Mouse (Mus musculus): ENCODE data around the gene Gdf2. TPM values are rescaled to one million over a fixed set of nuclear protein-coding genes. Genes with fewer than 3 reads are reported as not detected.

The Gdf2 gene
- polyA plus RNA-seq, 1 experiment, result 0.05 TPM

DNA sequence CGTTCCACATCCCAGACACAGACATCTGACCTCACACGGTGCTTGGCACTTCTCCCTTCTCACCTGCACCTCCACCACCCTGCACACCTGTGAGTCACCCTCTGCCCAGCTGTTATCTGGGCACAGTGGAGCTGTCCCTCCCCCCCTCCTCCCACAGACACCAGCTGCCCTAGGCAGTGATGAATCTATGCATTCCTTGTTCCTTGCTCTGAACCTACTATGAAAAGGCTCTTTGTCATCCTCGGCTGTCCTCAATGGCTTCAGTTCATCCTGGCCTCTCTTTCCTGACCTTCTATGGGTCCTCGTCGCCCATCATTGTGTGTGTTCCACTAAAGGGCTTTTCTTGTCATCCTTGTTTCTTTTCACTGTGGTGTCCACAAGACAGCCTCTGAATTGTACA is 33.9 kb downstream of the Gdf2 start:
- Histone ChIP-seq H3K36me3 (ENCODE audit: control insufficient read depth, insufficient read depth, low read length) (no peaks in the 10 kb centered on the region), H3K27ac (ENCODE audit: insufficient read depth, low read length) (no peak overlapping the region), H3K4me1 (ENCODE audit: control insufficient read depth, insufficient read depth, insufficient read length) (no peaks in the 10 kb centered on the region), H3K4me3 (ENCODE audit: extremely low read depth, insufficient read depth, insufficient read length) (no peak overlapping the region), H3K27me3 (ENCODE audit: control insufficient read depth, insufficient read depth, low read length) (no peaks in the 10 kb centered on the region)
- TF ChIP-seq POLR2A (IDR thresholded peaks at IDR 0.05; ENCODE audit: low read depth, low read length), result no peak
- no peak for TF ChIP-seq CTCF (IDR thresholded peaks at IDR 0.05; ENCODE audit: extremely low read depth, insufficient read depth, insufficient read length, insufficient replicate concordance)
- DNase-seq (ENCODE audit: low read depth in 1 of 2, low spot score in 2 of 2), result no peak
- WGBS, result 70% methylated on average over 5 of the region's 5 CpGs

DNA sequence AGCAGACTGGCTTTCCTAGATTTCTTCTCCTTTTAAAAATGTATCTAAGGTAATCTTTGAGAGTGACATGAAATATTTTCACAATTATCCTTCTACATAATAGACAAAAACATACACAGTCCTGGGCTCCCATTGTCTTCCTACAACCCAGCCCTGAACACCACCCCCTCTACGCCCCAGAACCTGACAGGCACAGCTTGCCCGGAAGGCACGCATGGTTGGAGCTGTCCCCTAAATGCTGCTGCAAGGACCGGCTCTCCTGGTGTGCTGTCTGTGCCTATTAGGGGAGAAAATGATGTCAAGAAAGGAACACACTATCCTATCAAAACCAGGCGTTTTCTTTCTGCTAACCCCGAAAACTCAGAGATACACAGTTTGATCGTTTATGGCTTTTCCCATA is 36.9 kb downstream of the Gdf2 start:
- Histone ChIP-seq H3K27ac (ENCODE audit: insufficient read depth, low read length) (no peak overlapping the region), H3K36me3 (ENCODE audit: control insufficient read depth, insufficient read depth, low read length) (no peaks in the 10 kb centered on the region), H3K4me1 (ENCODE audit: control insufficient read depth, insufficient read depth, insufficient read length) (no peaks in the 10 kb centered on the region), H3K4me3 (ENCODE audit: extremely low read depth, insufficient read depth, insufficient read length) (no peak overlapping the region), H3K27me3 (ENCODE audit: control insufficient read depth, insufficient read depth, low read length) (no peaks in the 10 kb centered on the region)
- no peak for DNase-seq (ENCODE audit: low read depth in 1 of 2, low spot score in 2 of 2)
- TF ChIP-seq CTCF (IDR thresholded peaks at IDR 0.05; ENCODE audit: extremely low read depth, insufficient read depth, insufficient read length, insufficient replicate concordance) (no peak), POLR2A (IDR thresholded peaks at IDR 0.05; ENCODE audit: low read depth, low read length) (no peak)
- 56% methylated on average over 7 of the region's 7 CpGs for WGBS

DNA sequence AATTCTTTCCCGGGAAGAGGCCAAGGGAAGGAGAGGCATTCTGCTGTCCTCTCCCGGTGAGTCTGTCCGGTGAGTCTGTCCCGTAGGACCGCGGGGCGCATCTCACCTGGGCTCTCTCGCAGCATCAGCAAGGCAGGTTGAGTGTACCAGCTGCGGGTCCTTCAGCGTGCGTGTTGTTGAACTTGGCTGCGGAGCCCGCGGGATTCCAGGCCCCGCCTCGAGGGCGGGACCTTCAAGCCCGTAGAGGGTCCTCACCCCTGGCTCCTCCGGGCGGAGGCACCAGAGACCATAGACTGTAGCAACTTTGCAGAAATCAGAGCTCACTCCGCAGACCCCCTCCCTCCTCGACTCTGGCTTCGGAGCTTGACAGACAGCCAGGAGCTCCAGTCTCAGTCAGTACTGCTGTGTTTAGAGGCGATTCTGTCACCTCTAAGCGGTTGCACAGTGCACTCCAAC is 37.8 kb downstream of the Gdf2 start, which contains the start of gene Zfp488:
TSS of gene Zfp488 (minus strand) at position 161 of the 456 bp plus-strand sequence.
- H3K27me3 ChIP-seq (ENCODE audit: control insufficient read depth, insufficient read depth, low read length), result no peaks in the 10 kb centered on the region
- TF ChIP-seq CTCF (IDR thresholded peaks at IDR 0.05; ENCODE audit: extremely low read depth, insufficient read depth, insufficient read length, insufficient replicate concordance) (no peak), POLR2A (IDR thresholded peaks at IDR 0.05; ENCODE audit: low read depth, low read length) (no peak)
- H3K27ac ChIP-seq (ENCODE audit: insufficient read depth, low read length), result no peak within 1 kb of the TSS
- no peaks in the 10 kb centered on the region for H3K4me1 ChIP-seq (ENCODE audit: control insufficient read depth, insufficient read depth, insufficient read length)
- 12% methylated on average over 25 of the region's 25 CpGs for WGBS
- no peak within 1 kb of the TSS for H3K4me3 ChIP-seq (ENCODE audit: extremely low read depth, insufficient read depth, insufficient read length)
- no peak for DNase-seq (ENCODE audit: low read depth in 1 of 2, low spot score in 2 of 2)
- H3K36me3 ChIP-seq (ENCODE audit: control insufficient read depth, insufficient read depth, low read length), result no peaks in the 10 kb centered on the region

DNA sequence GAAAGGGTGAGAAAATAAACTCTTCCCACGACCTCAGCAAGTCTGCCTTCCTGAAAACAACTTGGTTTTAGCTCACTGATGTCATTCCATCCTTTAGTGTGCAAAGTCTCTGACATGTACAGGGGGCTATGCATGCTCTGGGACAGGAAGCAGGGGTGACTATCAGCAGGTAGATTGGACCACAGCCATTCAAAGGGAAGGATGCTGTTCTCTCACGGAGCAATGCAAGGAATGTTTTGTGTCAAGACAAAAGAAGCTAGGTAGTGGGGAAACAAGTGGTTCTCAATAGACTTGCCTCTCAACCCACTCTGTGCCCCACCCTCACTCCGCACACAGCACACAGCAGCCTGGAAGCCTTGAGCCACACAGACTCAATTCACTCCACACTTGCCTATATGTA is 48.4 kb downstream of the Gdf2 start:
- no peaks in the 10 kb centered on the region for H3K36me3 ChIP-seq (ENCODE audit: control insufficient read depth, insufficient read depth, low read length)
- DNase-seq (ENCODE audit: low read depth in 1 of 2, low spot score in 2 of 2), result no peak
- no peaks in the 10 kb centered on the region for H3K27me3 ChIP-seq (ENCODE audit: control insufficient read depth, insufficient read depth, low read length)
- no peak overlapping the region for H3K4me3 ChIP-seq (ENCODE audit: extremely low read depth, insufficient read depth, insufficient read length)
- WGBS, result 65% methylated on average over 3 of the region's 3 CpGs
- TF ChIP-seq CTCF (IDR thresholded peaks at IDR 0.05; ENCODE audit: extremely low read depth, insufficient read depth, insufficient read length, insufficient replicate concordance), result no peak
- no peak for TF ChIP-seq POLR2A (IDR thresholded peaks at IDR 0.05; ENCODE audit: low read depth, low read length)
- H3K4me1 ChIP-seq (ENCODE audit: control insufficient read depth, insufficient read depth, insufficient read length), result no peaks in the 10 kb centered on the region
- H3K27ac ChIP-seq (ENCODE audit: insufficient read depth, low read length), result no peak overlapping the region

DNA sequence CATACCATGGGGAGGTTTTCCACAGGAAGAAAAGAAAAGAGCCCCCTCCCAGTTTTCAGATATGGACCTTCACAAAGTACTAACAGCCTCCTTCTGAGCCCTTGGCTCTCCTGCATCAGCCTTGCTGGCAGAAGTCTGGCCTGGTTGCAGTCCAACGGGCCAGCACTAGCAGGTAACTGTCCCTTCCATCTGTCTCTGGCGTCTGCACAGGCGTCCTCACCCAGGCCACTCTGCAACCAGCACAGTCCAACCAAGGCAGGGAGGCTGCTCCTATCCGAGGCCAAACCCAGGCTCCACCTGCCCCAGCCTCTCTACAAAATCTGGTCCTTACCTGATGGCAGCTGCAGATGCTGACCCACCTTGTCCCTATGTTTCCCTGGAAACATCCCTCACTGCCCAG is 51.1 kb downstream of the Gdf2 start:
- Histone ChIP-seq H3K4me1 (ENCODE audit: control insufficient read depth, insufficient read depth, insufficient read length) (no peaks in the 10 kb centered on the region), H3K36me3 (ENCODE audit: control insufficient read depth, insufficient read depth, low read length) (no peaks in the 10 kb centered on the region), H3K4me3 (ENCODE audit: extremely low read depth, insufficient read depth, insufficient read length) (no peak overlapping the region), H3K27me3 (ENCODE audit: control insufficient read depth, insufficient read depth, low read length) (no peaks in the 10 kb centered on the region), H3K27ac (ENCODE audit: insufficient read depth, low read length) (no peak overlapping the region)
- TF ChIP-seq CTCF (IDR thresholded peaks at IDR 0.05; ENCODE audit: extremely low read depth, insufficient read depth, insufficient read length, insufficient replicate concordance) (no peak), POLR2A (IDR thresholded peaks at IDR 0.05; ENCODE audit: low read depth, low read length) (no peak)
- WGBS, result 82% methylated on average over 4 of the region's 4 CpGs
- peak in 1 of 2 experiments; percentile 1 for DNase-seq (ENCODE audit: low read depth in 1 of 2, low spot score in 2 of 2)

DNA sequence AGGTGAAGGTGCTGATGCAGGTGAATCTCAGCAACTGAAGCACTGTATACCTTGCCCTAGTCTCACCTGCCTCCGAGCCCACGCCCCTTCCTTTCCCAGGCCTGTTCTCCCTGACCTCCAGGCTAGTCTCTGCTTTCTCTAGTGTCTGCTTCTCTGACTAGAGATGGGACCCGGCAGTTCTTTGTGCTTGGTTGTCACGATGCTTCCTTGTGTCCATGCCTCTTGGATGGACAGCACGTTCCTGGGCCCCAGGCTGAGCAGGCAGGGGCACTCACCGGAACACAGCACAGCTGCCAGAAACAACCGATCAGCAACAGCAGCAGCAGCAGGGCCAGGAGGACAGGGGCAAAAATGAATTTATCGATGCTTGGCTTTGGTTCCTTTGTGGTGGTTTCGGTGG is 52.2 kb downstream of the Gdf2 start:
- H3K4me3 ChIP-seq (ENCODE audit: extremely low read depth, insufficient read depth, insufficient read length), result no peak overlapping the region
- WGBS, result 89% methylated on average over 9 of the region's 9 CpGs
- no peaks in the 10 kb centered on the region for H3K36me3 ChIP-seq (ENCODE audit: control insufficient read depth, insufficient read depth, low read length)
- peak in 1 of 2 experiments; percentile 2 for DNase-seq (ENCODE audit: low read depth in 1 of 2, low spot score in 2 of 2)
- TF ChIP-seq CTCF (IDR thresholded peaks at IDR 0.05; ENCODE audit: extremely low read depth, insufficient read depth, insufficient read length, insufficient replicate concordance) (no peak), POLR2A (IDR thresholded peaks at IDR 0.05; ENCODE audit: low read depth, low read length) (no peak)
- no peaks in the 10 kb centered on the region for H3K4me1 ChIP-seq (ENCODE audit: control insufficient read depth, insufficient read depth, insufficient read length)
- H3K27ac ChIP-seq (ENCODE audit: insufficient read depth, low read length), result no peak overlapping the region
- H3K27me3 ChIP-seq (ENCODE audit: control insufficient read depth, insufficient read depth, low read length), result no peaks in the 10 kb centered on the region

DNA sequence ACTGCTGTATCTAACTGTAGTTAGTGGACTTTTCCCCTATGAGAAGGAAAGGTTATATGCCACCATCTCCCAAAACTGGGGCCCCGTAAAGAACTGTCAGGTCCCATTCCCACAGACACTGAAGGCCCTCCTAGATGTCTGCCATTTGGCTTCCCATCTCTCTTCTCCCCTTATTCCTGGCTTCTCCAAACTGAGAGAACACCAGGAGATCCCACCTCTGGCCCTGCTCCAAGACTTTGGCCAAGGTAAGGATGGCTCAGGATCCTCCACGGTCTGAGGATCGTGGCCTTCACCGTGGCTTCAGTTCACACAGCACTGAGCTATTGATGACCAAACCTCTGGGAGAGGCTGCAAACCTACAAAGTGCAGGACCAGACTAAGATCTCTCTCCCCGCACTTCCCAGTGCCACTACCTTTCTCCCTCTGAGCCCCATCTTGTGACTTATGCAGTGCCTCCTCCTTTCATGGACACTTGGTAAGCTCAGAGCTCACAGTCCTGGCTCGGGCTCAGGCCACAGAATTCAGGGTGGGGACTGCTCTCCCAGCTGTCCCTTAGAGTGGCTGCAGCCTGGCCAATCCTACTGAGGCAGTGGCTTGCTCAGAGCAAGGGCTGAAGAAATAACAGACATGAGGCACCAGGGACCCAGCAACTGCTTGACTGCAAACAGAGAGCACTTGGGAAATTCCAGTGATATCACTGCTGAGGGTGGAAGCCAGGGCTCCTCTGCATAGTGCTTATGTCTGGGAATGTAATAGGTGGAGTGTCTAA is 52.9 kb downstream of the Gdf2 start:
- H3K36me3 ChIP-seq (ENCODE audit: control insufficient read depth, insufficient read depth, low read length), result no peaks in the 10 kb centered on the region
- DNase-seq (ENCODE audit: low read depth in 1 of 2, low spot score in 2 of 2), result peak in 1 of 2 experiments; percentile 1
- H3K4me3 ChIP-seq (ENCODE audit: extremely low read depth, insufficient read depth, insufficient read length), result no peak overlapping the region
- TF ChIP-seq CTCF (IDR thresholded peaks at IDR 0.05; ENCODE audit: extremely low read depth, insufficient read depth, insufficient read length, insufficient replicate concordance) (no peak), POLR2A (IDR thresholded peaks at IDR 0.05; ENCODE audit: low read depth, low read length) (no peak)
- WGBS, result 87% methylated on average over 6 of the region's 6 CpGs
- no peaks in the 10 kb centered on the region for H3K4me1 ChIP-seq (ENCODE audit: control insufficient read depth, insufficient read depth, insufficient read length)
- no peaks in the 10 kb centered on the region for H3K27me3 ChIP-seq (ENCODE audit: control insufficient read depth, insufficient read depth, low read length)
- no peak overlapping the region for H3K27ac ChIP-seq (ENCODE audit: insufficient read depth, low read length)

Other genes starting within 250 kb of the Gdf2 start
- 12.3 and 15.5 TPM in 2 replicates for gene Gdf10, start 17.5 kb upstream of the Gdf2 start, polyA plus RNA-seq (2012; rRNA removed)
- gene Rbp3, start 13.0 kb downstream of the Gdf2 start, polyA plus RNA-seq (2012; rRNA removed), result not detected in 2 replicates
- gene Zfp488, start 37.7 kb downstream of the Gdf2 start, polyA plus RNA-seq (2012; rRNA removed), result not detected in 2 replicates
- gene Gm30083, start 74.1 kb downstream of the Gdf2 start, polyA plus RNA-seq (2012; rRNA removed), result not detected in 2 replicates
- gene Gm5460, start 75.7 kb downstream of the Gdf2 start, polyA plus RNA-seq (2012; rRNA removed), result not detected in 2 replicates
- gene Antxrl, start 111.7 kb downstream of the Gdf2 start, polyA plus RNA-seq (2012; rRNA removed), result not detected in 2 replicates
- gene Anxa8, start 144.9 kb downstream of the Gdf2 start, polyA plus RNA-seq (2012; rRNA removed), result 0.26 and 0.34 TPM in 2 replicates
- not detected in 2 replicates for gene A630023A22Rik, start 161.7 kb downstream of the Gdf2 start, polyA plus RNA-seq (2012; rRNA removed)
- 0.07 and 0.08 TPM in 2 replicates for gene Npy4r, start 211.4 kb downstream of the Gdf2 start, polyA plus RNA-seq (2012; rRNA removed)

Measured in spleen, adult 2 months (tissue).